Mouse (Mus musculus) heart, embryonic 16.5 days (tissue): ENCODE data around the gene Stam2. TPM values are rescaled to one million over a fixed set of nuclear protein-coding genes. Genes with fewer than 3 reads are reported as not detected.

Experiments
- ATAC-seq: fragments of 200-750 bp; cut with Nextera tagmentation; replicated peaks from 2 replicates; pipeline ENCODE4 v1.8.0; 2017; ENCODE audit warnings: moderate number of reproducible peaks; ENCODE audit not compliant: insufficient read depth, low FRiP score; ENCODE audit errors: extremely low read depth
- H3K27ac ChIP-seq: fragments of 300-500 bp; sonication (generic); 2 replicates; pipeline ENCODE4 v1.5.1; 2014; ENCODE audit warnings: mild to moderate bottlenecking, low read length, control low read depth, moderate library complexity
- H3K27me3 ChIP-seq: fragments of 300-500 bp; sonication (generic); 2 replicates; pipeline ENCODE4 v1.6.1; 2014; ENCODE audit warnings: low read length, mixed read lengths; ENCODE audit not compliant: control insufficient read depth, insufficient read depth
- H3K36me3 ChIP-seq: fragments of 300-500 bp; sonication (generic); 2 replicates; pipeline ENCODE4 v1.6.1; 2014; ENCODE audit not compliant: control insufficient read depth, insufficient read depth
- H3K4me1 ChIP-seq: fragments of 300-500 bp; sonication (generic); 2 replicates; pipeline ENCODE4 v1.6.1; 2014; ENCODE audit warnings: low read length, mixed read lengths; ENCODE audit not compliant: control insufficient read depth, insufficient read depth
- H3K4me2 ChIP-seq: fragments of 300-500 bp; sonication (generic); 2 replicates; pipeline ENCODE4 v1.6.1; 2014; ENCODE audit warnings: low read depth, mild to moderate bottlenecking, control low read depth, low read length
- H3K4me3 ChIP-seq: fragments of 300-500 bp; sonication (generic); 2 replicates; pipeline ENCODE4 v1.5.1; 2014; ENCODE audit warnings: mild to moderate bottlenecking, control low read depth, low read length
- H3K9ac ChIP-seq: fragments of 300-500 bp; sonication (generic); 2 replicates; pipeline ENCODE4 v1.6.1; 2014; ENCODE audit warnings: low read length, control low read depth
- H3K9me3 ChIP-seq: fragments of 300-500 bp; sonication (generic); replicated peaks from 2 replicates; pipeline ENCODE4 v1.6.1; 2016; ENCODE audit warnings: low read length; ENCODE audit not compliant: control insufficient read depth
- WGBS: fragments of 180-500 bp; shearing (Covaris S2); extraction: QIAGEN DNeasy Blood & Tissue Kit; methylation state at CpG from one replicate; pipeline ENCODE4 v1.1.7; 2014; 5-methylcytosine and 5-hydroxymethylcytosine counted together
- polyA plus RNA-seq: library from polyadenylated mRNA; unstranded; fragments of >200 nt; fragmentation: Nextera tagmentation; extraction: Ambion mirVana; gene quantifications from 2 replicates; pipeline ENCODE4 v1.2.1, GENCODE M21; 2015

Gene Stam2
- polyA plus RNA-seq, 1 experiment from 2014 or later: 27.7 TPM

DNA sequence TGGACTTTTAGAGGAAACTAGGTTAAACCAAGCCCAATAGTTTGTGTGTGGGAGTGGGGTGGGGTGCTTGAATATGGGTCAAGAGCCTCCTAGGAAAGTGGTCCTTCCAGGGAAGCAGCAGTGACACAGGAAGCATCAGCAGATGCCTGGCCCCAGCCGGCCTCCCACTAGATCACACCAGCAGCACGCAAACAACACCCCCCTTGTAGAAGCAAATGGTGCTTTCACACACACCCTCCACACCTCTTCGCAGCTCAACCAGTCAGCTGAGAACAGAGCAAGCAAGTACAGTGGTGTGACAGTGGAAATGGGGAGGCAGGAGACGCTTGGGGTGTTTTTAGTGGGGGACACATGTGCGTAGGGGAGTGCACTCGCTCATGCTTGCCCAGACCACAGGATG, 98.4 kb downstream of the Stam2 start:
- Histone ChIP-seq H3K27me3 (no peaks in the 10 kb centered on the region), H3K4me1 (peaks cover 3% of the 10 kb centered on the region), H3K9ac (no peak overlapping the region), H3K4me2 (no peak overlapping the region), H3K36me3 (no peaks in the 10 kb centered on the region), H3K27ac (no peak overlapping the region), H3K9me3 (no peaks in the 10 kb centered on the region), H3K4me3 (no peak overlapping the region)
- WGBS: 57% methylated on average over 6 of the region's 6 CpGs
- no peak for ATAC-seq

Other genes with a start within 250 kb of the Stam2 start
- 0.34 and 0.87 TPM in 2 replicates for gene Cacnb4, start 65.5 kb downstream of the Stam2 start, polyA plus RNA-seq
- 1.0 TPM in 2 replicates for gene Fmnl2, start 115.6 kb upstream of the Stam2 start, polyA plus RNA-seq